9 mouse cellular contexts compared by ENCODE assay signal in the genomic region with DNA sequence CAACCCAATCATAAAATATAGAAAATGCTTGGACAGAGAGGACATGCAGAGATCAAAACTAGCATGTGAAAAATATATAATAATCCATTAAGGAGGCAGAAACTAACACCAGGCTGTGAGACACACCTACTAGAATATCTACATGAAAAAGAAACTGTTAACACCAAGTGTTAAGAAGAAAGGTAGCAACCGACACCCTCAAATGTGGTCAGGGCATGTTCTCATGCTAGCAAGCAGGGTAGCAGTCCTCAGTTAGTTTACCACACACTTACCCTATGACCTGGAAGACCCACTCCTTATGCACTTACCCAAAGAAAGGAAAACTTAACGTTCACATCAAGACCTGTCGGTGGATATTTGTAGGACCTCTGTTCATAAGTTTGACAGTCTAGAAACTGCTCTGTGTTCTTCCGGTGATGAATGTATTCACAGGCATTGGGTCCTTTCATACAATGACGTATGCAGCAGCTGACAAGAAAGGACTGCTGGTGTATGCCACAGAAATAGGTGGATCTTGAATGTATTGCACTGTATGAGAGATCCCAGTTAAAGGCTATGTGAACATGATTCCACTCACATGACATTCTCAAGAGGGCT. TPM values are rescaled to one million over a fixed set of nuclear protein-coding genes. Genes with fewer than 3 reads are reported as not detected.
DNase-seq lines count a peak whose midpoint lies in the region; TF ChIP-seq lines count a peak whose summit lies in the region.
"Had no signal": no experiment of that assay in that cellular context is flagged by ENCODE, and none has a peak within 500 bp of the region (broad histone marks: within the 10 kb centered on the region; RNA-seq: fewer than 3 reads in every experiment).

Gene Ntrk3 (minus strand): TSS at position 399 of the 597 bp plus-strand sequence.

- no peak for TF ChIP-seq POLR2A in brain, embryonic 14.5 days (IDR thresholded peaks at IDR 0.05; ENCODE audit: borderline replicate concordance, extremely low read depth, insufficient read depth, insufficient read length, poor library complexity, severe bottlenecking)

- intact Hi-C loops in left cerebral cortex, adult 2 months (cut with DNase I), result no loop called here
- intact Hi-C loops in gastrocnemius, adult 2 months (cut with DNase I), result no loop called here

- no peak for DNase-seq in left cerebral cortex, adult 2 months (ENCODE audit: extremely low spot score in 1 of 2, low spot score in 2 of 2)
- no peak for DNase-seq in left cerebral cortex, adult 9 months (ENCODE audit: low spot score in 2 of 2)
- DNase-seq in brain, embryonic 14.5 days (ENCODE audit: low read depth), result no peak
- no peak for DNase-seq in left cerebral cortex, adult 8-10 months (ENCODE audit: low spot score in 2 of 2)
- peak; percentile 82 for DNase-seq in thymus, postnatal 0 days (ENCODE audit: low spot score)
- DNase-seq in spleen, adult 12 weeks (ENCODE audit: low spot score), result no peak
- no peak for DNase-seq in gastrocnemius, adult 2 months
- DNase-seq: cerebellum, adult 11 months; right cerebral cortex, postnatal 25 days had no signal

- no peak for TF ChIP-seq CTCF in left cerebral cortex, adult 2 months (IDR thresholded peaks at IDR 0.05)
- TF ChIP-seq CTCF in brain, embryonic 14.5 days (IDR thresholded peaks at IDR 0.05; ENCODE audit: borderline replicate concordance, extremely low read depth, insufficient read depth, insufficient read length), result no peak
- no peak for TF ChIP-seq CTCF in gastrocnemius, adult 2 months (IDR thresholded peaks at IDR 0.05)

- H3K27ac ChIP-seq in left cerebral cortex, adult 2 months, result no peak within 1 kb of the TSS
- H3K27ac ChIP-seq in gastrocnemius, adult 2 months, result no peak within 1 kb of the TSS

- H3K4me3 ChIP-seq in left cerebral cortex, adult 2 months, result no peak within 1 kb of the TSS
- H3K4me3 ChIP-seq in gastrocnemius, adult 2 months, result no peak within 1 kb of the TSS

RNA-seq across cellular contexts. Expression of gene Ntrk3, which starts in this region (rescaled TPM):
- total RNA-seq in left cerebral cortex, adult 2 months (2021), result 100 to 1,000 TPM; 173 to 179 TPM
- 49.7 and 56.0 TPM in 2 replicates for polyA plus RNA-seq in brain, embryonic 14.5 days (2012; rRNA removed)
- 100 to 1,000 TPM; 128 to 161 (median 134) TPM for total RNA-seq in left cerebral cortex, adult 8-10 months (2022)
- 56.4 and 75.0 TPM in 2 replicates for polyA plus RNA-seq in thymus, postnatal 0 days (2015; fragmentation: Nextera tagmentation; extraction: Ambion mirVana)
- 1 to 10 TPM; 1.1 to 1.5 TPM for total RNA-seq in gastrocnemius, adult 2 months (2021)

Comparison
In these comparisons a context has a peak if more than half of its experiments do, and no peak if none do; other contexts are left out.
1. RNA of gene Ntrk3 (total RNA-seq): 173 to 179 TPM in left cerebral cortex, adult 2 months and 128 to 161 TPM in left cerebral cortex, adult 8-10 months; 1.1 to 1.5 TPM in gastrocnemius, adult 2 months; every median in the first group is over 10 times any median in the second.